Mouse (Mus musculus): ENCODE measurements at regions not wholly inside any gene's neighbourhood (a gene's known extent, or its start where the extent isn't known, plus 50 kb on each side); places are given as distances from the start of the nearest gene placed in this dataset.

- TF ChIP-seq CTCF (conservative IDR thresholded peaks at IDR 0.05; ENCODE audit: low read length): no peak
- no peak for TF ChIP-seq POU5F1 (IDR thresholded peaks at IDR 0.05; ENCODE audit: borderline replicate concordance, low read length)
Observed at GRCm38 (mm10) chr17:45814586-45814985, 80.9 kb upstream of the 1600014C23Rik start.
